Mouse (Mus musculus): ENCODE results near the gene Higd1b. TPM values are rescaled to one million over a fixed set of nuclear protein-coding genes. Genes with fewer than 3 reads are reported as not detected.

Gene Higd1b
- not detected for polyA plus RNA-seq (2012; fragmentation: generic; extraction: Trizol)
- long read RNA-seq, experiment 1, result 0 reads
- long read RNA-seq, experiment 2, result 0 reads

- no peaks in the 10 kb centered on the region for H3K79me2 ChIP-seq (ENCODE audit: control insufficient read depth, insufficient read depth)
- H3ac ChIP-seq (ENCODE audit: control insufficient read depth, insufficient read length, low read depth), result no peak within 1 kb of the TSS
- TF ChIP-seq CTCF (IDR thresholded peaks at IDR 0.05; ENCODE audit: control insufficient read depth, insufficient read depth, insufficient read length), result no peak
- no peak for TF ChIP-seq MYOG (IDR thresholded peaks at IDR 0.05; ENCODE audit: control insufficient read depth, extremely low read depth, insufficient read length)
- TF ChIP-seq FOSL1 (IDR thresholded peaks at IDR 0.05; ENCODE audit: insufficient read depth, low read length, poor library complexity, severe bottlenecking), result no peak
- TF ChIP-seq MYOD1 (IDR thresholded peaks at IDR 0.05; ENCODE audit: control insufficient read depth, insufficient read length, low read depth), result no peak
- TF ChIP-seq CEBPB (IDR thresholded peaks at IDR 0.05; ENCODE audit: low read depth), result no peak
- TF ChIP-seq MAX (IDR thresholded peaks at IDR 0.05), result no peak
- no peak for TF ChIP-seq USF1 (IDR thresholded peaks at IDR 0.05; ENCODE audit: low read depth)
- H3K79me3 ChIP-seq (ENCODE audit: low read depth), result no peaks in the 10 kb centered on the region
- H3K36me3 ChIP-seq (ENCODE audit: control insufficient read depth, insufficient read depth), result peaks cover 44% of the 10 kb centered on the region
- no peak within 1 kb of the TSS for H3K4me3 ChIP-seq (ENCODE audit: insufficient read depth, poor library complexity, severe bottlenecking)
- no peaks in the 10 kb centered on the region for H3K27me3 ChIP-seq (ENCODE audit: control insufficient read depth, insufficient read depth, insufficient read length)
These were observed at the start of gene Higd1b for GRCm38 (mm10) chr11:102835549-102835948. TSS of gene Higd1b (plus strand) at chr11:102835849.

- Histone ChIP-seq H3K79me2 (ENCODE audit: control insufficient read depth, insufficient read depth) (no peaks in the 10 kb centered on the region), H3ac (ENCODE audit: control insufficient read depth, insufficient read length, low read depth) (no peak overlapping the region), H3K4me3 (ENCODE audit: insufficient read depth, poor library complexity, severe bottlenecking) (no peak overlapping the region), H3K27me3 (ENCODE audit: control insufficient read depth, insufficient read depth, insufficient read length) (no peaks in the 10 kb centered on the region), H3K79me3 (ENCODE audit: low read depth) (no peaks in the 10 kb centered on the region), H3K36me3 (ENCODE audit: control insufficient read depth, insufficient read depth) (no peaks in the 10 kb centered on the region)
- TF ChIP-seq MAX (IDR thresholded peaks at IDR 0.05), result no peak
- no peak for TF ChIP-seq CTCF (IDR thresholded peaks at IDR 0.05; ENCODE audit: control insufficient read depth, insufficient read depth, insufficient read length)
- TF ChIP-seq MYOG (IDR thresholded peaks at IDR 0.05; ENCODE audit: control insufficient read depth, extremely low read depth, insufficient read length), result no peak
- TF ChIP-seq USF1 (IDR thresholded peaks at IDR 0.05; ENCODE audit: low read depth), result no peak
- TF ChIP-seq MYOD1 (IDR thresholded peaks at IDR 0.05; ENCODE audit: control insufficient read depth, insufficient read length, low read depth), result no peak
- no peak for TF ChIP-seq CEBPB (IDR thresholded peaks at IDR 0.05; ENCODE audit: low read depth)
- TF ChIP-seq FOSL1 (IDR thresholded peaks at IDR 0.05; ENCODE audit: insufficient read depth, low read length, poor library complexity, severe bottlenecking), result no peak
These were observed 47.9 kb upstream of the Higd1b start for GRCm38 (mm10) chr11:102787688-102788177.

- Histone ChIP-seq H3K79me3 (ENCODE audit: low read depth) (no peaks in the 10 kb centered on the region), H3K36me3 (ENCODE audit: control insufficient read depth, insufficient read depth) (no peaks in the 10 kb centered on the region), H3ac (ENCODE audit: control insufficient read depth, insufficient read length, low read depth) (no peak overlapping the region), H3K27me3 (ENCODE audit: control insufficient read depth, insufficient read depth, insufficient read length) (no peaks in the 10 kb centered on the region), H3K4me3 (ENCODE audit: insufficient read depth, poor library complexity, severe bottlenecking) (no peak overlapping the region), H3K79me2 (ENCODE audit: control insufficient read depth, insufficient read depth) (no peaks in the 10 kb centered on the region)
- TF ChIP-seq MYOG (IDR thresholded peaks at IDR 0.05; ENCODE audit: control insufficient read depth, extremely low read depth, insufficient read length) (no peak), CTCF (IDR thresholded peaks at IDR 0.05; ENCODE audit: control insufficient read depth, insufficient read depth, insufficient read length) (no peak), FOSL1 (IDR thresholded peaks at IDR 0.05; ENCODE audit: insufficient read depth, low read length, poor library complexity, severe bottlenecking) (no peak), MYOD1 (IDR thresholded peaks at IDR 0.05; ENCODE audit: control insufficient read depth, insufficient read length, low read depth) (no peak), USF1 (IDR thresholded peaks at IDR 0.05; ENCODE audit: low read depth) (no peak), MAX (IDR thresholded peaks at IDR 0.05) (peak; percentile 32), CEBPB (IDR thresholded peaks at IDR 0.05; ENCODE audit: low read depth) (no peak)
These were observed 43.8 kb upstream of the Higd1b start for GRCm38 (mm10) chr11:102791682-102792445.

- no peak overlapping the region for H3K4me3 ChIP-seq (ENCODE audit: insufficient read depth, poor library complexity, severe bottlenecking)
- peaks cover 13% of the 10 kb centered on the region for H3K36me3 ChIP-seq (ENCODE audit: control insufficient read depth, insufficient read depth)
- TF ChIP-seq CTCF (IDR thresholded peaks at IDR 0.05; ENCODE audit: control insufficient read depth, insufficient read depth, insufficient read length), result no peak
- no peak for TF ChIP-seq USF1 (IDR thresholded peaks at IDR 0.05; ENCODE audit: low read depth)
- TF ChIP-seq CEBPB (IDR thresholded peaks at IDR 0.05; ENCODE audit: low read depth), result no peak
- no peak for TF ChIP-seq MAX (IDR thresholded peaks at IDR 0.05)
- TF ChIP-seq FOSL1 (IDR thresholded peaks at IDR 0.05; ENCODE audit: insufficient read depth, low read length, poor library complexity, severe bottlenecking), result no peak
- no peak for TF ChIP-seq MYOG (IDR thresholded peaks at IDR 0.05; ENCODE audit: control insufficient read depth, extremely low read depth, insufficient read length)
- TF ChIP-seq MYOD1 (IDR thresholded peaks at IDR 0.05; ENCODE audit: control insufficient read depth, insufficient read length, low read depth), result no peak
- H3ac ChIP-seq (ENCODE audit: control insufficient read depth, insufficient read length, low read depth), result no peak overlapping the region
- no peaks in the 10 kb centered on the region for H3K79me3 ChIP-seq (ENCODE audit: low read depth)
- H3K79me2 ChIP-seq (ENCODE audit: control insufficient read depth, insufficient read depth), result no peaks in the 10 kb centered on the region
- H3K27me3 ChIP-seq (ENCODE audit: control insufficient read depth, insufficient read depth, insufficient read length), result no peaks in the 10 kb centered on the region
These were observed 41.5 kb upstream of the Higd1b start for GRCm38 (mm10) chr11:102794157-102794556.

GRCm38 (mm10) chr11:102803453-102803852, 32.2 kb upstream of the Higd1b start:
- Histone ChIP-seq H3K27me3 (ENCODE audit: control insufficient read depth, insufficient read depth, insufficient read length) (no peaks in the 10 kb centered on the region), H3K36me3 (ENCODE audit: control insufficient read depth, insufficient read depth) (peaks cover 40% of the 10 kb centered on the region), H3K79me2 (ENCODE audit: control insufficient read depth, insufficient read depth) (peaks cover 61% of the 10 kb centered on the region), H3K4me3 (ENCODE audit: insufficient read depth, poor library complexity, severe bottlenecking) (no peak overlapping the region), H3K79me3 (ENCODE audit: low read depth) (peaks cover 39% of the 10 kb centered on the region), H3ac (ENCODE audit: control insufficient read depth, insufficient read length, low read depth) (no peak overlapping the region)
- TF ChIP-seq CTCF (IDR thresholded peaks at IDR 0.05; ENCODE audit: control insufficient read depth, insufficient read depth, insufficient read length) (no peak), CEBPB (IDR thresholded peaks at IDR 0.05; ENCODE audit: low read depth) (no peak), MAX (IDR thresholded peaks at IDR 0.05) (no peak), USF1 (IDR thresholded peaks at IDR 0.05; ENCODE audit: low read depth) (no peak), FOSL1 (IDR thresholded peaks at IDR 0.05; ENCODE audit: insufficient read depth, low read length, poor library complexity, severe bottlenecking) (no peak), MYOD1 (IDR thresholded peaks at IDR 0.05; ENCODE audit: control insufficient read depth, insufficient read length, low read depth) (no peak), MYOG (IDR thresholded peaks at IDR 0.05; ENCODE audit: control insufficient read depth, extremely low read depth, insufficient read length) (no peak)

Measured in C2C12 (cell line).